Mouse (Mus musculus) intestine, postnatal 0 days (tissue): Measurements from ENCODE around the gene Lingo1. TPM values are rescaled to one million over a fixed set of nuclear protein-coding genes. Genes with fewer than 3 reads are reported as not detected.

Experiments used
- ATAC-seq: fragments of 200-750 bp; cut with Nextera tagmentation; 2 replicates; pipeline ENCODE4 v1.8.0; 2017; ENCODE audit warnings: mild to moderate bottlenecking, moderate TSS enrichment, moderate library complexity
- H3K27ac ChIP-seq: fragments of 300-500 bp; sonication (generic); 2 replicates; pipeline ENCODE4 v1.5.1; 2014; ENCODE audit warnings: mild to moderate bottlenecking, low read depth, low read length, moderate library complexity
- H3K27me3 ChIP-seq: fragments of 300-500 bp; sonication (generic); replicated peaks from 2 replicates; pipeline ENCODE4 v1.6.1; 2014; ENCODE audit warnings: low read length, mixed read lengths; ENCODE audit not compliant: control insufficient read depth, insufficient read depth
- H3K36me3 ChIP-seq: fragments of 300-500 bp; sonication (generic); 2 replicates; pipeline ENCODE4 v1.6.1; 2014; ENCODE audit warnings: mild to moderate bottlenecking, moderate library complexity; ENCODE audit not compliant: control insufficient read depth, insufficient read depth
- H3K4me1 ChIP-seq: fragments of 300-500 bp; sonication (generic); replicated peaks from 2 replicates; pipeline ENCODE4 v1.6.1; 2014; ENCODE audit warnings: antibody characterized with exemption, low read length, mixed read lengths; ENCODE audit not compliant: control insufficient read depth, insufficient read depth
- H3K4me2 ChIP-seq: fragments of 300-500 bp; sonication (generic); replicated peaks from 2 replicates; pipeline ENCODE4 v1.6.1; 2014; ENCODE audit warnings: low read depth, mild to moderate bottlenecking, moderate library complexity
- H3K4me3 ChIP-seq: fragments of 300-500 bp; sonication (generic); 2 replicates; pipeline ENCODE4 v1.5.1; 2014; ENCODE audit warnings: low read depth, low read length
- H3K9ac ChIP-seq: fragments of 300-500 bp; sonication (generic); 2 replicates; pipeline ENCODE4 v1.6.1; 2014; ENCODE audit warnings: mild to moderate bottlenecking, low read depth, low read length
- H3K9me3 ChIP-seq: fragments of 300-500 bp; sonication (generic); 2 replicates; pipeline ENCODE4 v1.6.1; 2016; ENCODE audit warnings: mixed run types; ENCODE audit not compliant: control insufficient read depth
- CTCF ChIP-seq: sonication (generic); IDR thresholded peaks from 2 replicates; pipeline ENCODE4 v1.5.1; 2016; ENCODE audit warnings: low read depth, mild to moderate bottlenecking, control low read depth, antibody characterized with exemption, moderate library complexity
- WGBS: fragments of 180-500 bp; shearing (Covaris S2); extraction: QIAGEN DNeasy Blood & Tissue Kit; methylation state at CpG from one replicate; pipeline ENCODE4 v1.1.7; 2014; 5-methylcytosine and 5-hydroxymethylcytosine counted together
- polyA plus RNA-seq: library from polyadenylated mRNA; unstranded; fragments of >200 nt; fragmentation: Nextera tagmentation; extraction: Ambion mirVana; gene quantifications from 2 replicates; pipeline ENCODE4 v1.2.1, GENCODE M21; 2015

Gene Lingo1
- polyA plus RNA-seq, 1 experiment from 2014 or later, result 0.98 TPM

- 54% methylated on average over 1 of the region's 1 CpGs for WGBS
- H3K4me3 ChIP-seq, result no peak overlapping the region
- no peak overlapping the region for H3K4me2 ChIP-seq
- H3K9ac ChIP-seq, result no peak overlapping the region
- no peak for ATAC-seq
- TF ChIP-seq CTCF, result no peak
- H3K9me3 ChIP-seq, result no peaks in the 10 kb centered on the region
- H3K4me1 ChIP-seq, result no peaks in the 10 kb centered on the region
- no peaks in the 10 kb centered on the region for H3K27me3 ChIP-seq
- no peaks in the 10 kb centered on the region for H3K36me3 ChIP-seq
- H3K27ac ChIP-seq, result no peak overlapping the region
These were observed 105.6 kb downstream of the Lingo1 start for GRCm38 (mm10) chr9:56690679-56691078.

DNA sequence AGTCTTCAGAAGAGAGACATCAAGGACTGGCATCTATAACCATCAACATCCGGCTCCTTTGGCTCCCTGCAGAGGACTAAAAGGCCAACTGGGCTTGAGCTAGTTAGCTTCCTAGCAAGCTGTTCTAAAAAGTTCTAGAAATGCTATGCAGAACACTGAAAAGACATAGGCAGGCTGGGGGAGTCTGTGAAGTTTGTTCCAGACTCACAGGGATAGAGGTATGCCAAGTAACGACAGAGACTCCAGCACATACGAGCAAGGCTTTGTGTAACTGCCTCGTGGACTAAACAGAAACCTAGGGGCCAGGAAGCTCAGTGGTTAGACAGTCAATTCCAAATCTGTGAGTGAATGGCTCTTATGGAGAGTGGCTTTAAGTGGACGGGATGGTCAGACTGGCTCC lies 108.8 kb downstream of the Lingo1 start:
- TF ChIP-seq CTCF, result no peak
- Histone ChIP-seq H3K36me3 (no peaks in the 10 kb centered on the region), H3K27ac (no peak overlapping the region), H3K4me1 (no peaks in the 10 kb centered on the region), H3K4me3 (no peak overlapping the region), H3K27me3 (no peaks in the 10 kb centered on the region), H3K9ac (no peak overlapping the region), H3K9me3 (no peaks in the 10 kb centered on the region), H3K4me2 (no peak overlapping the region)
- ATAC-seq, result no peak
- WGBS, result 85% methylated on average over 5 of the region's 5 CpGs

DNA sequence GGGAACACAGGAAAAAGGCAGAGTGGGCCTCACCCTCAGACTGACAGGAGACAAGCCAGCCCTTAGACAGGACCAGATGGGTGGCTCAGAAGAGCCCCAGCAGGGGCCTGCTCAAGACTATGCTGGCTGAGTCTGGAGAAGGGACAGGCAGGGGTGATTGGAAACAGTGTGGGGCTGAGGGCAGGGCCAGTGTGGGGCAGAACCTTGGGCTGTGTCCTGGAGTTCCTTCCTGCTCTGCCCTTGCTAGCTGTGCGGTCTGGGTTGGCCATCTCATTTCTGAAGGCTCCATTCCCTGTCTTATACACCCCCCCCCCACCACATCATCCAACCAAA lies 109.2 kb downstream of the Lingo1 start:
- no peak for TF ChIP-seq CTCF
- ATAC-seq, result no peak
- Histone ChIP-seq H3K9ac (no peak overlapping the region), H3K36me3 (no peaks in the 10 kb centered on the region), H3K27me3 (no peaks in the 10 kb centered on the region), H3K4me2 (no peak overlapping the region), H3K27ac (no peak overlapping the region), H3K4me1 (no peaks in the 10 kb centered on the region), H3K4me3 (no peak overlapping the region), H3K9me3 (no peaks in the 10 kb centered on the region)
- 73% methylated on average over 1 of the region's 1 CpGs for WGBS

DNA sequence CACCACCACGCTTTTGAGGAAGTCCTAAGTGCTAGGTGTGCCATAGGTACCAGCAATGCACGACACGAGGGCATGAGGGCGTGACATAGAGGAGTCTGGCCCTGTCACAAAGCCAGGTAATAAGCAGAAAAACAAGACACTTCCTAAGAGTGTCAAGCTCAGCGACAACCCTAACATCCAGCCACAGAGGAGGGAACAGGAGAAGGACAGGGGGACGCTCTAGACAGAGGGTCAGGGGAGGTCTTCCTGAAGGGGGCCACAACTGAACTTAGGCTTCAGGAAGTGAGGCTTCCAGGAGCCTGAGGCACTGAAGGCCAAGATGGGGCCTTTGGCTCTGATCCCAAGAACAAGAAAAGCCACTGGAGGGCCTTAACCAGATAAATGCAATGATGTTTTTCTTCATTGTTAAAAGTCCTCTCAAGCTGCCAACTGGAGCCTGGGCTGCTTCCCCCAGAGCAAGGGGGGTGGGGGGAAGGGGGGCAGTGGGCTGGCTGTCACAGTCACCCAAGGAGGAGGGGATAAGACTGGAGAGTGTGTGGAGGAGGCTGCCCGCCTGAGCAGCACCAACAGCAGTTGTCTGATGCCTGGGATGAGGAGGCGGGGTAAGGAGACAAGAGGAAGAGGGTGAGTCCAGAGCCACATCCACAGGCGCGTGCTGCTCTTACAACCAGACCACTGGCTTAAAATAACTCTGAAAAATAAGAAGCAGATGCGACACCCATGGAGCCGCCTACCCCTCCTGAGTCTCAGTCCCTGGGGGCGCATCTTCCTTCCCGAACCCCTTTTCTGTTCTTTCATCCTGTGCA lies 109.7 kb downstream of the Lingo1 start:
- H3K9ac ChIP-seq, result no peak overlapping the region
- no peak overlapping the region for H3K27ac ChIP-seq
- no peaks in the 10 kb centered on the region for H3K9me3 ChIP-seq
- TF ChIP-seq CTCF, result no peak
- 53% methylated on average over 14 of the region's 14 CpGs for WGBS
- H3K36me3 ChIP-seq, result no peaks in the 10 kb centered on the region
- H3K4me1 ChIP-seq, result no peaks in the 10 kb centered on the region
- H3K27me3 ChIP-seq, result no peaks in the 10 kb centered on the region
- no peak overlapping the region for H3K4me2 ChIP-seq
- ATAC-seq, result no peak
- H3K4me3 ChIP-seq, result no peak overlapping the region

GRCm38 (mm10) chr9:56682826-56683225 lies 113.4 kb downstream of the Lingo1 start:
- H3K9me3 ChIP-seq, result no peaks in the 10 kb centered on the region
- no peaks in the 10 kb centered on the region for H3K4me1 ChIP-seq
- H3K4me3 ChIP-seq, result no peak overlapping the region
- no peak overlapping the region for H3K9ac ChIP-seq
- WGBS, result 55% methylated on average over 4 of the region's 4 CpGs
- H3K27ac ChIP-seq, result no peak overlapping the region
- no peaks in the 10 kb centered on the region for H3K36me3 ChIP-seq
- H3K27me3 ChIP-seq, result no peaks in the 10 kb centered on the region
- TF ChIP-seq CTCF, result no peak
- no peak overlapping the region for H3K4me2 ChIP-seq
- no peak for ATAC-seq

- WGBS, result 82% methylated on average over 7 of the region's 7 CpGs
- no peaks in the 10 kb centered on the region for H3K9me3 ChIP-seq
These were observed 114.3 kb downstream of the Lingo1 start for GRCm38 (mm10) chr9:56681950-56682349.

More at GRCm38 (mm10) chr9:56681950-56682349, 114.3 kb downstream of the Lingo1 start:
- Histone ChIP-seq H3K4me1 (no peaks in the 10 kb centered on the region), H3K4me3 (no peak overlapping the region), H3K9ac (no peak overlapping the region), H3K36me3 (no peaks in the 10 kb centered on the region), H3K4me2 (no peak overlapping the region), H3K27ac (no peak overlapping the region), H3K27me3 (no peaks in the 10 kb centered on the region)
- no peak for TF ChIP-seq CTCF
- ATAC-seq, result no peak
